ENCODE assay signal across 15 mouse cellular contexts in the genomic region with DNA sequence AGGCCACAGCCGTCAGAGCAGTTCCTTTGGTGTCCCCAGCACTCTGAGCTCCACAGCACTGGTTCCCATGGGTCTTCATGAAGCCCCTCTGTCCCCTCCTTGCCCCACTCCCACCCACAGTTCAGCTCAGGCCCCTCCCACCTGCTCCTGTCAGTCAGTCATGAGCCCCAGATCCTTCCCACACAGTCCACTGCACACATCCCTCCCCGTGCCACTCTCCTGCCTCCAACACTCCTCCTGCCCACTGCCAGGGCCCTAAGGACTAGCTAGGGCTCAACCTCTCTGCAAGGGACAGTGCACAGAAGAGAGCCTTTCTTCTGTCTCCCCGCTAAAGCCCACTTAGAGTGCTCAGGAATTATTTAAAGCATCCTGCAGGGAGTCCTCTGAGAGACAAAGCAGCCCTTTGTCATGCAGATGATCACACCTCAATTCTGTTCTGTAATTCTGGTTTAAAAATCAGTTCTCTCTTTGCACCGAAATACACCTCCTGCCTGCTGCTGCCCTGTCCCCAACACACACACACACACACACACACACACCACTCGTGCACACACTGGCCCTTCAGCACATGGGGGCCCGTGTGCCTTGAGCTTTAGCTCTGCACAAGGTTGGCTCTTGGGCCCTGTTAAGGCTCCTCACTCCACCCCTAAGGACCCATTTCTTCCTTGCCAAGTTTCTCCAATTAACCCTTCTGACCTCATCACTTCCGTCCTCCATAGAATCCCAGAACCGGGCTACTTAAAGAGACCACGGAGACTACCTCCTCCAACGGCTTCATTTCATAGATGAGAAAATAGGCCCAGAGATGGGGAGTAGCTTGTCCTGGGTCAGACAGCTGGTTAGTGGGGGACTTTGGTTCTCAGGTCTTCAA. TPM values are rescaled to one million over a fixed set of nuclear protein-coding genes. Genes with fewer than 3 reads are reported as not detected.
DNase-seq lines count a peak whose midpoint lies in the region; ATAC-seq and TF ChIP-seq lines count a peak whose summit lies in the region.
"Had no signal": no experiment of that assay in that cellular context is flagged by ENCODE, and none has a peak within 500 bp of the region (broad histone marks: within the 10 kb centered on the region; RNA-seq: fewer than 3 reads in every experiment).

No protein-coding gene starts in this region.

- peaks cover 41% of the 10 kb centered on the region for H3K4me1 ChIP-seq in kidney, embryonic 16.5 days (ENCODE audit: insufficient read depth, low read length)
- H3K4me1 ChIP-seq in embryonic facial prominence, embryonic 13.5 days: peaks cover 43% of the 10 kb centered on the region
- H3K4me1 ChIP-seq in hindbrain, postnatal 0 days (ENCODE audit: insufficient read depth, low read length): no peaks in the 10 kb centered on the region

- intact Hi-C loops in heart, postnatal 36 days (cut with DNase I): no loop called here

- no peaks in the 10 kb centered on the region for H3K27me3 ChIP-seq in kidney, embryonic 16.5 days (ENCODE audit: insufficient read depth, low read length)
- peaks cover 4% of the 10 kb centered on the region; the same call in 1 of the 2 replicates for H3K27me3 ChIP-seq in embryonic facial prominence, embryonic 13.5 days
- no peaks in the 10 kb centered on the region for H3K27me3 ChIP-seq in hindbrain, postnatal 0 days (ENCODE audit: insufficient read depth, low read length)

- TF ChIP-seq CTCF in hindbrain, postnatal 0 days (IDR thresholded peaks at IDR 0.05; ENCODE audit: low read depth): no peak

- no peaks in the 10 kb centered on the region for H3K9me3 ChIP-seq in kidney, embryonic 16.5 days (ENCODE audit: low read length)
- H3K9me3 ChIP-seq in embryonic facial prominence, embryonic 13.5 days: no peaks in the 10 kb centered on the region
- no peaks in the 10 kb centered on the region for H3K9me3 ChIP-seq in hindbrain, postnatal 0 days (ENCODE audit: low read length)
- H3K9me3 ChIP-seq: lung, embryonic 15.5 days had no signal

- no peak overlapping the region for H3K4me3 ChIP-seq in kidney, embryonic 16.5 days (ENCODE audit: low read length)
- no peak overlapping the region for H3K4me3 ChIP-seq in embryonic facial prominence, embryonic 13.5 days
- no peak overlapping the region for H3K4me3 ChIP-seq in hindbrain, postnatal 0 days (ENCODE audit: low read length)
- H3K4me3 ChIP-seq: lung, embryonic 15.5 days had no signal

- 21% methylated on average over 10 of the region's 10 CpGs for WGBS in kidney, embryonic 16.5 days
- WGBS in embryonic facial prominence, embryonic 13.5 days: 19% methylated on average over 10 of the region's 10 CpGs
- 20% methylated on average over 10 of the region's 10 CpGs for WGBS in hindbrain, postnatal 0 days

- no peaks in the 10 kb centered on the region for H3K36me3 ChIP-seq in kidney, embryonic 16.5 days (ENCODE audit: insufficient read depth, low read length)
- no peaks in the 10 kb centered on the region for H3K36me3 ChIP-seq in embryonic facial prominence, embryonic 13.5 days
- no peaks in the 10 kb centered on the region for H3K36me3 ChIP-seq in hindbrain, postnatal 0 days (ENCODE audit: insufficient read depth, low read length)
- H3K36me3 ChIP-seq: lung, embryonic 15.5 days had no signal

- no peak overlapping the region for H3K9ac ChIP-seq in kidney, embryonic 16.5 days (replicated peaks; ENCODE audit: low read length)
- no peak overlapping the region for H3K9ac ChIP-seq in embryonic facial prominence, embryonic 13.5 days
- no peak overlapping the region; the same call in 1 of the 2 replicates for H3K9ac ChIP-seq in hindbrain, postnatal 0 days (replicated peaks; ENCODE audit: low read length)
- H3K9ac ChIP-seq: lung, embryonic 15.5 days had no signal

- H3K27ac ChIP-seq in kidney, embryonic 16.5 days (ENCODE audit: low read length): no peak overlapping the region
- H3K27ac ChIP-seq in embryonic facial prominence, embryonic 13.5 days: peak overlapping the region; percentile 30; the same call in 1 of the 2 replicates
- H3K27ac ChIP-seq in hindbrain, postnatal 0 days: peak overlapping the region; percentile 22; the same call in 1 of the 2 replicates
- H3K27ac ChIP-seq: lung, embryonic 15.5 days had no signal

- DNase-seq in kidney, adult 9 months: no peak
- DNase-seq in hindbrain, postnatal 0 days (ENCODE audit: low spot score): peak; percentile 23
- DNase-seq in retina, postnatal 1 day: peak; percentile 66
- DNase-seq in lung, adult 18-20 months: no peak
- DNase-seq in heart, postnatal 36 days: no peak
- DNase-seq: adrenal gland, adult 2 months; B cell, adult 2 months; heart, adult 11 months; kidney, postnatal 14 days; spleen, adult 18-20 months; thymus, adult 2 months had no signal

- ATAC-seq in kidney, embryonic 16.5 days (ENCODE audit: low FRiP score, low TSS enrichment): 0 out of 2 replicates have a peak, but pooled peaks have one; percentile 32
- no peak for ATAC-seq in embryonic facial prominence, embryonic 13.5 days (ENCODE audit: insufficient number of reproducible peaks, insufficient read depth, low FRiP score, low TSS enrichment, low read depth)
- ATAC-seq in hindbrain, postnatal 0 days: no peak
- ATAC-seq in granulocyte monocyte progenitor cell, adult 5-6 weeks (replicated peaks; ENCODE audit: poor library complexity, severe bottlenecking): no peak

- no peak overlapping the region for H3K4me2 ChIP-seq in kidney, embryonic 16.5 days (replicated peaks; ENCODE audit: low read depth, low read length)
- H3K4me2 ChIP-seq in embryonic facial prominence, embryonic 13.5 days: no peak overlapping the region
- H3K4me2 ChIP-seq in hindbrain, postnatal 0 days (ENCODE audit: low read depth, low read length): no peak overlapping the region
- H3K4me2 ChIP-seq: lung, embryonic 15.5 days had no signal

RNA-seq across cellular contexts. Expression of gene Cpne5, which starts 50.7 kb away (rescaled TPM):
- 8.2 and 10.0 TPM in 2 replicates for polyA plus RNA-seq in kidney, embryonic 16.5 days (2015; fragmentation: Nextera tagmentation; extraction: Ambion mirVana)
- 28.1 and 36.0 TPM in 2 replicates for polyA plus RNA-seq in embryonic facial prominence, embryonic 13.5 days (2015; fragmentation: Nextera tagmentation; extraction: Ambion mirVana)
- total RNA-seq in hindbrain, postnatal 0 days (2014; rRNA removed): 56.1 and 65.8 TPM in 2 replicates
- 56.6 and 61.6 TPM in 2 replicates for polyA plus RNA-seq in hindbrain, postnatal 0 days (2015; fragmentation: Nextera tagmentation; extraction: Ambion mirVana)
- 1 to 10 TPM; 2.8 to 4.6 TPM for total RNA-seq in heart, postnatal 36 days (2021)
- 5.9 and 6.3 TPM in 2 replicates for total RNA-seq in granulocyte monocyte progenitor cell, adult 5-6 weeks (2014; fragmentation: Nextera tagmentation)
- total RNA-seq in granulocyte monocyte progenitor cell, adult 5-6 weeks (2017): 1.7 and 14.3 TPM in 2 replicates

Comparison
In these comparisons a context has a peak if more than half of its experiments do, and no peak if none do; other contexts are left out.
1. DNase-seq: peak in hindbrain, postnatal 0 days (single experiment) and retina, postnatal 1 day (single experiment); none in kidney, adult 9 months (single experiment), lung, adult 18-20 months (0 of 2) and heart, postnatal 36 days (0 of 2).